Mouse (Mus musculus) forebrain, embryonic 14.5 days (tissue): ENCODE data around the gene Ifitm3. TPM values are rescaled to one million over a fixed set of nuclear protein-coding genes. Genes with fewer than 3 reads are reported as not detected.

ENCODE experiments used
- ATAC-seq: fragments of 200-750 bp; cut with Nextera tagmentation; 2 replicates; pipeline ENCODE4 v1.8.0; 2017; ENCODE audit warnings: mild to moderate bottlenecking, moderate library complexity
- DNase-seq: peaks from one replicate; pipeline ENCODE4 v3.0.0-alpha.2; 2015; ENCODE audit warnings: low spot score
- H3K27ac ChIP-seq: fragments of 300-500 bp; sonication (generic); 2 replicates; pipeline ENCODE4 v1.5.1; 2014; ENCODE audit warnings: low read depth, mild to moderate bottlenecking, control low read depth, low read length, moderate library complexity
- H3K27me3 ChIP-seq: fragments of 300-500 bp; sonication (generic); replicated peaks from 2 replicates; pipeline ENCODE4 v1.6.1; 2014; ENCODE audit warnings: low read length, control low read depth, mixed read lengths; ENCODE audit not compliant: control insufficient read depth, insufficient read depth
- H3K36me3 ChIP-seq: fragments of 300-500 bp; sonication (generic); 2 replicates; pipeline ENCODE4 v1.6.1; 2014; ENCODE audit warnings: low read length, control low read depth; ENCODE audit not compliant: control insufficient read depth, insufficient read depth
- H3K4me1 ChIP-seq: fragments of 300-500 bp; sonication (generic); 2 replicates; pipeline ENCODE4 v1.6.1; 2014; ENCODE audit warnings: antibody characterized with exemption, low read length, control low read depth; ENCODE audit not compliant: control insufficient read depth, insufficient read depth
- H3K4me2 ChIP-seq: fragments of 300-500 bp; sonication (generic); 2 replicates; pipeline ENCODE4 v1.6.1; 2014; ENCODE audit warnings: mild to moderate bottlenecking, control low read depth, low read length
- H3K4me3 ChIP-seq: fragments of 300-500 bp; sonication (generic); 2 replicates; pipeline ENCODE4 v1.5.1; 2014; ENCODE audit warnings: low read depth, low read length, control low read depth
- H3K9ac ChIP-seq: fragments of 300-500 bp; sonication (generic); 2 replicates; pipeline ENCODE4 v1.6.1; 2014; ENCODE audit warnings: mild to moderate bottlenecking, low read length, control low read depth, moderate library complexity
- H3K9me3 ChIP-seq: fragments of 300-500 bp; sonication (generic); replicated peaks from 2 replicates; pipeline ENCODE4 v1.6.1; 2016; ENCODE audit warnings: low read length, control low read depth, mixed read lengths; ENCODE audit not compliant: control insufficient read depth
- WGBS: fragments of 180-500 bp; shearing (Covaris S2); extraction: QIAGEN DNeasy Blood & Tissue Kit; methylation state at CpG from one replicate; pipeline ENCODE4 v1.1.7; 2014; 5-methylcytosine and 5-hydroxymethylcytosine counted together
- polyA plus RNA-seq: library from polyadenylated mRNA; unstranded; fragments of >200 nt; fragmentation: Nextera tagmentation; extraction: Ambion mirVana; gene quantifications from 2 replicates; pipeline ENCODE4 v1.2.1, GENCODE M21; 2014

The Ifitm3 gene
- polyA plus RNA-seq, 1 experiment from 2014 or later, result 29.7 TPM

- no peak overlapping the region for H3K27ac ChIP-seq
- H3K4me2 ChIP-seq, result no peak overlapping the region
- H3K27me3 ChIP-seq, result no peaks in the 10 kb centered on the region
- no peak for ATAC-seq
- H3K9me3 ChIP-seq, result no peaks in the 10 kb centered on the region
- no peak overlapping the region for H3K9ac ChIP-seq
- no peaks in the 10 kb centered on the region for H3K36me3 ChIP-seq
- DNase-seq, result no peak
- H3K4me1 ChIP-seq, result peaks cover 8% of the 10 kb centered on the region; the same call in 1 of the 2 replicates
- WGBS, result 36% methylated on average over 5 of the region's 5 CpGs
- H3K4me3 ChIP-seq, result no peak overlapping the region
Observed at GRCm38 (mm10) chr7:140960026-140960425, 50.5 kb downstream of the Ifitm3 start.

Other genes with a start within 250 kb of the Ifitm3 start
- not detected in 2 replicates for gene Cyp2e1, start 247.0 kb downstream of the Ifitm3 start, polyA plus RNA-seq
- 0.23 and 0.45 TPM in 2 replicates for gene Syce1, start 222.9 kb downstream of the Ifitm3 start, polyA plus RNA-seq
- 12.3 and 13.6 TPM in 2 replicates for gene Zfp941, start 188.6 kb downstream of the Ifitm3 start, polyA plus RNA-seq
- gene Urah, start 175.8 kb downstream of the Ifitm3 start, polyA plus RNA-seq, result 0.41 TPM in 1 of 2 replicates, not detected in the other
- not detected in 2 replicates for gene Scgb1c1, start 165.2 kb downstream of the Ifitm3 start, polyA plus RNA-seq
- gene Odf3, start 163.0 kb downstream of the Ifitm3 start, polyA plus RNA-seq, result not detected in 2 replicates
- gene Gm45785, start 154.4 kb downstream of the Ifitm3 start, polyA plus RNA-seq, result not detected in 2 replicates
- gene Ric8a, start 153.8 kb downstream of the Ifitm3 start, polyA plus RNA-seq, result 95.0 and 96.9 TPM in 2 replicates
- gene Bet1l, start 153.2 kb downstream of the Ifitm3 start, polyA plus RNA-seq, result 47.2 and 53.3 TPM in 2 replicates
- gene Psmd13, start 128.8 kb downstream of the Ifitm3 start, polyA plus RNA-seq, result 262 and 286 TPM in 2 replicates
- gene Sirt3, start 128.5 kb downstream of the Ifitm3 start, polyA plus RNA-seq, result 28.2 and 29.5 TPM in 2 replicates
- not detected in 2 replicates for gene Cox8b, start 110.3 kb downstream of the Ifitm3 start, polyA plus RNA-seq
- gene Nlrp6, start 89.9 kb downstream of the Ifitm3 start, polyA plus RNA-seq, result 0.37 and 0.73 TPM in 2 replicates
- gene Pgghg, start 69.4 kb downstream of the Ifitm3 start, polyA plus RNA-seq, result 8.8 TPM in 2 replicates
- gene Ifitm5, start 60.5 kb downstream of the Ifitm3 start, polyA plus RNA-seq, result not detected in 2 replicates
- not detected in 2 replicates for gene Gm45717, start 54.8 kb downstream of the Ifitm3 start, polyA plus RNA-seq
- gene Ifitm2, start 54.8 kb downstream of the Ifitm3 start, polyA plus RNA-seq, result 163 and 235 TPM in 2 replicates
- gene Ifitm1, start 43.5 kb downstream of the Ifitm3 start, polyA plus RNA-seq, result 11.0 and 12.2 TPM in 2 replicates
- gene Ifitm6, start 7.2 kb upstream of the Ifitm3 start, polyA plus RNA-seq, result 0.27 and 0.37 TPM in 2 replicates
- not detected in 2 replicates for gene Gm17387, start 18.4 kb upstream of the Ifitm3 start, polyA plus RNA-seq
- gene B4galnt4, start 50.3 kb upstream of the Ifitm3 start, polyA plus RNA-seq, result 29.1 and 29.5 TPM in 2 replicates
- not detected in 2 replicates for gene Pkp3, start 67.4 kb upstream of the Ifitm3 start, polyA plus RNA-seq
- gene Sigirr, start 89.8 kb upstream of the Ifitm3 start, polyA plus RNA-seq, result 2.4 and 2.5 TPM in 2 replicates
- gene Ano9, start 107.0 kb upstream of the Ifitm3 start, polyA plus RNA-seq, result 0.10 TPM in 1 of 2 replicates, not detected in the other
- 81.2 and 82.1 TPM in 2 replicates for gene Ptdss2, start 111.6 kb upstream of the Ifitm3 start, polyA plus RNA-seq
- gene Rnh1, start 162.1 kb upstream of the Ifitm3 start, polyA plus RNA-seq, result 54.7 and 56.7 TPM in 2 replicates
- gene Hras, start 183.2 kb upstream of the Ifitm3 start, polyA plus RNA-seq, result 70.2 and 96.3 TPM in 2 replicates
- 6.7 and 8.9 TPM in 2 replicates for gene Lrrc56, start 183.4 kb upstream of the Ifitm3 start, polyA plus RNA-seq
- 0.94 and 0.95 TPM in 2 replicates for gene Lmntd2, start 203.3 kb upstream of the Ifitm3 start, polyA plus RNA-seq
- gene Rassf7, start 205.1 kb upstream of the Ifitm3 start, polyA plus RNA-seq, result 23.7 and 23.8 TPM in 2 replicates
- 64.2 and 78.8 TPM in 2 replicates for gene Phrf1, start 218.0 kb upstream of the Ifitm3 start, polyA plus RNA-seq